Mouse (Mus musculus): ENCODE results near the gene Pnpo. TPM values are rescaled to one million over a fixed set of nuclear protein-coding genes. Genes with fewer than 3 reads are reported as not detected.

Pnpo gene
- total RNA-seq, 2 experiments from 2014 or later = 40.0 to 40.2 TPM

DNA sequence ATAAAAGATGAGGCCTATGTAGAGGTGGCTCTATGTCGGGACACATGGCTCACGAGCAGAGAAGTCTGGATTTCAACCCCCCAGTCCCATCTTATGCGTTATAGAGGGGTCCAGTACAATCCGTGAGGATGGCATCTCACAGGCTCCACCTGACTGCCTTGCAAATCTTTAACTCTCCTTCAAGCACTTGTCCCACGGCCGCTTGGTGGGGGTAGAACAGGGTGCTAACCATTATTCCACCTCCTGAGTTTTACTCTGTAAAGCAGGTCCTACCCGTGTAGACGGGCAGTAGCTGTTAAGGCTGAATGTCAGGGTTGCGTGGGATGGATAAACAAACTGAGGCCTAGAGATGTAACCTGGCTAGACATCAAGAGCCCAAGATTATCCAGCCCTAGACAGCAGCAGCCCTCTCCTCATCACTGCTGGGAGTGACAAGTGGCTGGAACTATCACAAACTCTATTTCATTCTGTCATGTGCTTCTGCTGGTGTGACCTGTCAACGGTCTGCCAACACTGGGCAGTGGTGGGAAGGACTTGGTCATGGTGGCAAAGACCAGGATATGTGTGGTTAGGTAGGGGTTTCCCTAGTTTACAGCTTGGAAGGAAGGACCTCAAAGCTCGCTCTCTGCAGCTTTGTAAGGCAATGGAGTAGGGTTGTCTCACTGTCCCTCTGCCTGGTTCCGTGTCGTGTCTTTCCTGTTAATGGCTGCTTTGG is 10.1 kb downstream of the Pnpo start:
- H3K4me3 ChIP-seq = no peak overlapping the region
- no peak for DNase-seq (ENCODE audit: extremely low spot score in 1 of 2, low spot score in 2 of 2)
- no peak overlapping the region for H3K27ac ChIP-seq
- intact Hi-C loops (cut with DNase I) = no loop called here
- TF ChIP-seq CTCF (IDR thresholded peaks at IDR 0.05) = no peak

DNA sequence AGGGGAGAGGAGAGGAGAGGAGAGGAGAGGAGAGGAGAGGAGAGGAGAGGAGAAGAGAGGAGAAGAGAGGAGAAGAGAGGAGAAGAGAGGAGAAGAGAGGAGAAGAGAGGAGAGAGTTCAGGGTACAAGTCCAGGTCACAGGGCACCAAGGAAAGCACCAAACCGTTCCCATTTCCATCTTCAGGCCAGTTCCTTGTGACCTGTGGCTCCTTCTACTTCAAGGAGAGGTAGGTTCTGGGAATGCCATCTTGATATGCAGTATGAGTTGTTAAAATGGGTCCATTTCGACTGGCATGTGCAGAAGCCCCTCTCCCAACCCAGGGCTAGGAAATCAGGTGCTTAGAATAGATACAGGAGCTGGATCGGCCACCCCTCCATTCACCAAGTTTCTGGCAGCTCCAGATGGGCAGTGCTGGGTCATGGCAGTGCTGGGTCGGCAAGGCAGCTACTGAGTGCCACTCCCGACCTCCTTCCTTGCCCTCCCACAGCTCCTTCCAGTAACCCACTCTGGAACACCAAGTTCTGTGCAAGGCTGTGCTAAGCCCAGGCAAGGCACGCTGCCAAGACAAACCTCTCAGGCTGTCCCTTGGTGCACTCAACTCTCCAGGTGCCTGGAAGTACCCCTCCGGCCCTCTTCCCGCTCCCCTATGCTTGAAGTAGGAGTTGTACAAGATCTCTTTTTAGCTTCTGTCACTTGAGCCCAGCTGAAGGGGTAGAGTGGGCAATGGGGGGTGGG is 12.3 kb downstream of the Pnpo start:
- no peak for TF ChIP-seq CTCF (IDR thresholded peaks at IDR 0.05)
- intact Hi-C loops (cut with DNase I) = no loop called here
- Histone ChIP-seq H3K4me3 (no peak overlapping the region), H3K27ac (no peak overlapping the region)
- no peak for DNase-seq (ENCODE audit: extremely low spot score in 1 of 2, low spot score in 2 of 2)

DNA sequence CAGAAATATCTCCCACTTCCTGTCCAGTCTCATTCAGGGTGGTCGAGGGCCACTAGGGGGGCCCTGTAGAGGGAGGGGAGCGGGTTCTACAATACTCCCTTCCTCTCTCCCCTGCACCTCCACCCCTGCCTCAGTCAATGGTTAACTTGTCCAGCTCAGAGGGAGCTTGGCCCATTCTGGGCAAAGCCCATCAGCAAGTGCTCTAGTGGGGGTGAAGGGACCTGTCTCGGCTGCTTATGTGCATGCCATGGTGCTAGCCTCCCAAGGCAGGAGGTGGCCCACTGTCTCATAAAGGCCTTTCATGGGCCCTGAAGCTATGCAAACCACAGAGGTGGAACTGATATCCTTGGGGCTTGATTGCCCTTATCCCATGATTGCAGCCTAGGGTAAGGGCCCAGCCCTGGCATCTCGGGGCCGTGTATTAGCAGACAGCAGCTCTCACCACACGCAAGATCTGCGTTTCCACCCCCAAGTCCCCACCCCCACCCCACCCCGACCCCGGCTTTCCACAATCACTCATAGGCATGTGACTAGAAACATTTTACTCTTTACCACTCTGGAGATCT is 13.9 kb downstream of the Pnpo start:
- no peak for DNase-seq (ENCODE audit: extremely low spot score in 1 of 2, low spot score in 2 of 2)
- intact Hi-C loops (cut with DNase I) = no loop called here
- no peak overlapping the region for H3K4me3 ChIP-seq
- H3K27ac ChIP-seq = no peak overlapping the region
- TF ChIP-seq CTCF (IDR thresholded peaks at IDR 0.05) = no peak

DNA sequence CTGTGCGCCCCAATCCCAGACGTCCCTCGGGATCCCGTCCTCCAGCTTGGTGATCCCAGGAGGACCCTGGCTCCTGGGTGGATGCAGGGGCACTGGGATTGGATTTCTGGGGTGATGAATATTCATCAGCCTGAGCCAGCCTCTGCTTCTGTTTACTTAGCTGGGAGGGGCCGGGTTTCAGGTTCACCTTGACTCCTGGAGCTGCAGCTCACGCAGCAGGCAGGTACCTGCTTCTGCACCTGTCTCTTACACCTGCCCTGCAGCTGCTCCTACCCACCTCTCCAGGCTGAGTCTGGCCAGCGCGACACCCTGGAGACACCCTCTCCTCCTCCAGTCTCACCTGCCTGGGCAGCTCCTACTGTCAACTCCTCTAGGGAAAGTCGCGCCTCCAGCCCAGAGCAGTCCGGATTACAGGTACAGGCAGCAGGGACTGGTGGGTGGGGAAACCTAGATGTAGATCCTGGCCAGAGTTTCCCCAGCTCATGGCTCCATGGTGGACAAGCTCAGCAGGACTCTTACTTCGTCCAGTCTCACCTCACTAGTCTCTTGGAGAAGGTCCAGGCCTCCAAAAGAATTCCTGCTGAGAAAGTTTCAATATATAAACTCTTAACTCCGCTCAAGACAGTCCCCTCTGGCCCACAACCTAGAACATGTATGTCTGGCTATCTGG is 14.6 kb downstream of the Pnpo start:
- intact Hi-C loops (cut with DNase I) = no loop called here
- H3K4me3 ChIP-seq = no peak overlapping the region
- no peak for DNase-seq (ENCODE audit: extremely low spot score in 1 of 2, low spot score in 2 of 2)
- no peak for TF ChIP-seq CTCF (IDR thresholded peaks at IDR 0.05)
- H3K27ac ChIP-seq = no peak overlapping the region

DNA sequence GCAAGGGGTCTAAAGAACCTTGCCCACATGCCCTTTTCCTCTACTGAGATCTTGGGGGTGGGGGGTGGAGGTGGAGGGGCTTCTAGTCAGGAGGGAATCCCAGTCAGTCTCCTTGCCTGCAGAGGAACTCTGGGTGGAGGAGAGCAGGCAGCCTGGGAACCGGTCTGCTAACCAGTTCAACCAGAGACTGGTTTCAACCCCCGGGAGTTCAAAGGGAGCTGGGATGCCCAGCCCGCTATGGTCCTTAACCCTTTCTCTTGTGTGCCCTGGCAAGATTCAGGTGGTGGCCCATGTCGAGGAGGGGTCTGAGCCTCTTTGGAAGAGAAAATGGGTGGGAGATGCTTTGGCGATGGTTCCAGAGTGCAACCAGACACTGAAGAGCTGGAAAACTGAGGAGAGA is 15.1 kb downstream of the Pnpo start:
- intact Hi-C loops (cut with DNase I) = no loop called here
- no peak for DNase-seq (ENCODE audit: extremely low spot score in 1 of 2, low spot score in 2 of 2)
- no peak for TF ChIP-seq CTCF (IDR thresholded peaks at IDR 0.05)
- no peak overlapping the region for H3K4me3 ChIP-seq
- H3K27ac ChIP-seq = no peak overlapping the region

DNA sequence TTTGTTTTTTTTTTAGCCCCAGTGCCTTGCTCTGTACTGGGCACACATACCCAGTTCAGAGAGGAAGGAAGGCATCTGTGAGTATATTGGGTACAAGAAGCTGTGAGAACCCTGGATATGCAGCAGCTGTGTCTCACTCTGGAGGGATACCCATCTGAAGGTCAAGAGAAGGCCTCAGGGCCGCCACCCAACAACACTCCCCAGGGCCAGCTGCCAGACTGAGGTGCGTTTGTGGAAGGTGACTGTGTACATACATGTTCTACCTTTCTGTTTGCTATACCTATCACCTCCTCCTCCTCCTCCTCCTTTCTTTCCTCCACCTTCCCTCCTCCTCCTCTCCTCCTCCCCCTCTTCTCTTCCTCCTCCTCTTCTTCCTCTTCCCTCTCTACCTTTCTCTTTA is 15.7 kb downstream of the Pnpo start, which contains the start of gene Prr15l:
Gene Prr15l (plus strand): TSS at position 17 of the 400 bp plus-strand sequence.
- DNase-seq (ENCODE audit: extremely low spot score in 1 of 2, low spot score in 2 of 2) = no peak
- no peak within 1 kb of the TSS for H3K4me3 ChIP-seq
- no peak within 1 kb of the TSS for H3K27ac ChIP-seq
- intact Hi-C loops (cut with DNase I) = no loop called here
- no peak for TF ChIP-seq CTCF (IDR thresholded peaks at IDR 0.05)

DNA sequence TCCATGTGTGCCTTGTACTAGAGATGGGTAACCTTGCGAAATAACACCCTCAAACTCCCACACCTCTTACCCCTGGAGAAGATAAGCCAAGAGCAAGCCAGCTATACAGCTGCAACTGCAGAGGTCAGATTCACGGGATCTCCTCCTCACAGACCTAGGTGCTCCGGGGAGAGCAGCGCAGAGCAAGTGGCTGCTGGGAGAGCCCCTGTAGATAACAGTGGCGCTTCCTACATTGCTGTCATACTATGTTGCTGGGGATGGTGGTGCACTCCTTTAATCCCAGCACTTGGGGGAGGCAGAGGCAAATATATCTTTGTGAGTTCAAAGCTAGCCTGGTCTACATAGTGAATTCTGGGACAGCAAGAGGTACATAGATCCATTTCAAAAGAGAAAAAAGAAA is 17.2 kb downstream of the Pnpo start:
- no peak overlapping the region for H3K4me3 ChIP-seq
- TF ChIP-seq CTCF (IDR thresholded peaks at IDR 0.05) = no peak
- no peak overlapping the region for H3K27ac ChIP-seq
- intact Hi-C loops (cut with DNase I) = no loop called here
- no peak for DNase-seq (ENCODE audit: extremely low spot score in 1 of 2, low spot score in 2 of 2)

DNA sequence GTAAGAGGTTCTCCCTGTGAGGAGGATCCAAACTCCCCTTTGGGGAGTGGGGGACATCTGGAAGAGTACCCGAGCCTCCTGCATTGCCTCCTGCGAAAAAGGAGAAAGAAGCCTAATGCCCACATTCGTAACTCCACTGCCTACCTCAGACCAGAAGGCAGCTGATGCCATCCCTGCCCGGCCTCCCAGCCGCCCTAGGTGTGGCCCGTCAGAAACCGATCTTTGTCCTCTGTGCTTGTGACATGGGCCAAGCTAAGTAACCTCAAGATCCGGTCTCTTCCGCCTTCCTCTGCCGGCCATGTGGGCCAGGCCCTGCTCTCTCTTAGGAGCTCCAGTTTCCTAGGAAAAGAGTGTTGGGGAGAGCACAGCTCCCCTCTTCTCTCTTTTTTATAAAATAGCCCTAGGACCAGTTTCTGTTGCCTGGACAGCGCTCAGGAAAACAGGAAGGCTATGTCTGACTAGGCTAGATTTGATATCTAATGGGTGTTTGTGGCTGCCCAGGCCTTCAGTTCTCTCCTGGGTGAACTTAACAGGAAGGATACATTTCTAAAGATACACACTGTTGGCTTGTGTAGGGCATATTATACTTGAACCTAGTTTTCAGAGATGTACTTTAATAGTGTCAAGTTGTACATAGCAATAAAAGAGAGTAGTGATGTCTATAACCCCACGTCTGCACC is 18.2 kb downstream of the Pnpo start:
- no peak overlapping the region for H3K27ac ChIP-seq
- intact Hi-C loops (cut with DNase I) = no loop called here
- H3K4me3 ChIP-seq = no peak overlapping the region
- DNase-seq (ENCODE audit: extremely low spot score in 1 of 2, low spot score in 2 of 2) = no peak
- no peak for TF ChIP-seq CTCF (IDR thresholded peaks at IDR 0.05)

DNA sequence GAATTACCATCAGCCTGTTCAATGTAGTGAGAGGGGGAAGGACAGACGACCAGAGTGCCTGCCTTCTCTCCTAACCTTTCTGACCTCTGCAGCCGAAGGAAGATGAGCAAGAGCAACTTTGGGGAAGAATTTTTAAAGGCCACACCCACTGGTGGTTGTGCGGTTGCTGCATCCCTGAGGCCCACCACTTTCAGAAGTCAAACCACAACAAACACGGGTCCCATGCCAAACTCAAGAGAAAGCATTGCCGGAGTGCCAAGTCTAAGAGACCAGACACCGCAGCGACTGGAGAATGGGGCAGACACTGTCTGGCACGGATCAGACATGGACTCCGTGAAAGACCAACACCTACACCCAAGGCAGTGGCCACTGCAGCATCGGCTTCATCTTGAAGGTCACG is 18.9 kb downstream of the Pnpo start:
- no peak for TF ChIP-seq CTCF (IDR thresholded peaks at IDR 0.05)
- DNase-seq (ENCODE audit: extremely low spot score in 1 of 2, low spot score in 2 of 2) = no peak
- Histone ChIP-seq H3K27ac (no peak overlapping the region), H3K4me3 (no peak overlapping the region)
- intact Hi-C loops (cut with DNase I) = no loop called here

DNA sequence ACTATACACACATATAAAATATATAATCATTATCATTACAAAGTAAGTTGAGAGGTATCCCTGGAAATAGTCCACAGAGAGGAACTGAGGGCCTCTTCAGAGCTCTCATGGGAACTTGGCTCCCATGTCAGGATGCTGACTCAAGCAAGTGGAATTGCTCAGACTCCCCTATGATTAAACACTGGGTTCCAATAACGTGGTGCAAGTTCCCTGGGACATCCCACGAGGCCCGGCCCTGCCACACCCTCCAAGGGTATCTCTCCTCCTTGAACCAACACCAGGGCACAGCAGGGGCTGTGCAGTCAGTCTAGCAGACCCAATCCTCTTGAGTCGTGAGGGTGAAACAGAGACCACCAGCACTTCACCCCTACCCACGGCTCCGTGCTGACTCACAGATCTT is 24.8 kb downstream of the Pnpo start:
- no peak overlapping the region for H3K4me3 ChIP-seq
- no peak for TF ChIP-seq CTCF (IDR thresholded peaks at IDR 0.05)
- DNase-seq (ENCODE audit: extremely low spot score in 1 of 2, low spot score in 2 of 2) = no peak
- intact Hi-C loops (cut with DNase I) = no loop called here
- H3K27ac ChIP-seq = no peak overlapping the region

DNA sequence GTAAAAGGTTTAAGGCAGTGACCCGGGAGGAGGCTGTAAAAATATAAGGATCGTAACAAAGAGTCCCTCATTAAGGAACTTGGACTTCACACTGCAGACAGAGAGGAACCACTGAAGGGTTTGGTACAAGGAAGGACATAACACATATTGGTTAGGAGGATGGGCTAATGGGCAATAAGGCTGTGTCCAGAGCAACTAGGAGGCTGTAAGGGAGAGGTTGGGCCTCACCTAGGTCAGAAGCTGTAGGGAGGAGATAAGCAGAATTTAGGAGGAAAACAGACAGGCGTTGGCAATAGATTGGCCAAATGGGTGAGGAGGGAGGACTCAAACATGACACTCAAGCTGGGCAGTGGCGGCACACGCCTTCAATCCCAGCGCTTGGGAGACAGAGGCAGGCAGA is 26.4 kb downstream of the Pnpo start:
- no peak for DNase-seq (ENCODE audit: extremely low spot score in 1 of 2, low spot score in 2 of 2)
- no peak for TF ChIP-seq CTCF (IDR thresholded peaks at IDR 0.05)
- H3K4me3 ChIP-seq = no peak overlapping the region

More for the DNA sequence above, 26.4 kb downstream of the Pnpo start:
- H3K27ac ChIP-seq = no peak overlapping the region
- intact Hi-C loops (cut with DNase I) = loop anchor here (2.0 kb wide), 2 partner anchors 59 to 105 kb away; no protein-coding TSS in a partner anchor

All from left cerebral cortex, adult 2 months (tissue).